29 mouse cellular contexts compared by ENCODE assay signal in the genomic region with DNA sequence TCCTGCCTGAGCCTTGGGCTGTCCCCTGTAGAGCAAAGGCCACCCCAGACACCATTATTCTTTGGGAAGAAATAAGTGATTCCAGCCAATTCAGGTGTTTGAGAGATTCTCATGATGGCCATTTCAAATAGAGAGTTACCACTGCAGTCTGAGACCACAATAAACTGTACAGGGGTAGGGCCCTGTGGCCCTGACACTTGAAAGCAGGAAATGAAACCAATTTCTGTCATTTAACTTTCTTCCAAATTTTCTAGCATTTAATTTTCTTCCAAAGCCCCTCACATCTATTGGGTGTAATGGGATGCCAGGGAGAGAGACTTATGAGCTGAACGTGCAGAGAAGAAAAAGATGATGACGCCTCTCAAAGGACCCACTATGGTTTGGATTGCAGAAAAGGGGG.
"Had no signal": no experiment of that assay in that cellular context is flagged by ENCODE, and none has a peak within 500 bp of the region (broad histone marks: within the 10 kb centered on the region; RNA-seq: fewer than 3 reads in every experiment).

No protein-coding gene starts in this region.

- H3K27ac ChIP-seq: gastrocnemius, adult 2 months; heart, adult 2 months; heart, embryonic 13.5 days; heart, embryonic 15.5 days; hindbrain, embryonic 10.5 days; hindbrain, embryonic 12.5 days; hindbrain, embryonic 14.5 days; kidney, embryonic 15.5 days; kidney, postnatal 0 days; limb, embryonic 13.5 days; limb, embryonic 15.5 days; liver, embryonic 12.5 days; liver, embryonic 14.5 days had no signal

- ATAC-seq: hindbrain, embryonic 16.5 days; intestine, embryonic 16.5 days; liver, embryonic 12.5 days had no signal

- H3K27me3 ChIP-seq: heart, embryonic 15.5 days; hindbrain, embryonic 12.5 days; kidney, embryonic 15.5 days; limb, embryonic 13.5 days; liver, embryonic 12.5 days had no signal

- H3K4me2 ChIP-seq: heart, embryonic 11.5 days; heart, embryonic 13.5 days; heart, embryonic 15.5 days; hindbrain, embryonic 12.5 days; hindbrain, embryonic 14.5 days; kidney, embryonic 15.5 days; limb, embryonic 13.5 days; limb, embryonic 15.5 days; liver, embryonic 12.5 days had no signal

- H3K9ac ChIP-seq: heart, embryonic 13.5 days; heart, embryonic 15.5 days; hindbrain, embryonic 12.5 days; hindbrain, embryonic 14.5 days; kidney, embryonic 15.5 days; limb, embryonic 13.5 days; limb, embryonic 15.5 days; liver, embryonic 12.5 days; liver, embryonic 14.5 days had no signal

- H3K9me3 ChIP-seq: heart, embryonic 13.5 days; heart, embryonic 15.5 days; hindbrain, embryonic 10.5 days; hindbrain, embryonic 12.5 days; kidney, embryonic 15.5 days; limb, embryonic 13.5 days; limb, embryonic 15.5 days; liver, embryonic 12.5 days had no signal

- H3K36me3 ChIP-seq: heart, embryonic 13.5 days; heart, embryonic 15.5 days; hindbrain, embryonic 10.5 days; hindbrain, embryonic 12.5 days; kidney, embryonic 15.5 days; limb, embryonic 13.5 days; limb, embryonic 15.5 days; liver, embryonic 12.5 days had no signal

- H3K4me3 ChIP-seq: gastrocnemius, adult 2 months; heart, adult 2 months; heart, embryonic 13.5 days; heart, embryonic 15.5 days; hindbrain, embryonic 10.5 days; hindbrain, embryonic 12.5 days; kidney, embryonic 15.5 days; limb, embryonic 13.5 days; limb, embryonic 15.5 days; liver, embryonic 12.5 days had no signal

- DNase-seq: gastrocnemius, adult 2 months; gastrocnemius, postnatal 10 days; gastrocnemius, postnatal 25 days; heart, adult 11 months; heart, adult 2 months; heart, postnatal 14 days; heart, postnatal 4 days; kidney, adult 11 months; kidney, adult 2 months; kidney, adult 9 months; kidney, postnatal 14 days; kidney, postnatal 36 days; layer of hippocampus, adult 9-11 months; layer of hippocampus, postnatal 36 days; left cerebral cortex, postnatal 4 days had no signal

- H3K4me1 ChIP-seq: heart, embryonic 15.5 days; hindbrain, embryonic 12.5 days; limb, embryonic 15.5 days; liver, embryonic 12.5 days had no signal
